Mouse (Mus musculus): Measurements from ENCODE around the gene Cacnb4. TPM values are rescaled to one million over a fixed set of nuclear protein-coding genes. Genes with fewer than 3 reads are reported as not detected.

Gene Cacnb4
- polyA plus RNA-seq, 1 experiment from 2014 or later, result 1.3 TPM

GRCm38 (mm10) chr2:52561137-52561536 is 115.5 kb downstream of the Cacnb4 start:
- Histone ChIP-seq H3K9ac (no peak overlapping the region), H3K27ac (no peak overlapping the region), H3K4me2 (no peak overlapping the region), H3K36me3 (no peaks in the 10 kb centered on the region), H3K4me1 (0 out of 2 replicates have a peak, but pooled peaks cover 4% of the 10 kb centered on the region), H3K27me3 (no peaks in the 10 kb centered on the region), H3K9me3 (no peaks in the 10 kb centered on the region), H3K4me3 (no peak overlapping the region)
- 78% methylated on average over 7 of the region's 7 CpGs for WGBS
- no peak for ATAC-seq (ENCODE audit: insufficient number of reproducible peaks, insufficient read depth, low FRiP score, low TSS enrichment, low read depth)

DNA sequence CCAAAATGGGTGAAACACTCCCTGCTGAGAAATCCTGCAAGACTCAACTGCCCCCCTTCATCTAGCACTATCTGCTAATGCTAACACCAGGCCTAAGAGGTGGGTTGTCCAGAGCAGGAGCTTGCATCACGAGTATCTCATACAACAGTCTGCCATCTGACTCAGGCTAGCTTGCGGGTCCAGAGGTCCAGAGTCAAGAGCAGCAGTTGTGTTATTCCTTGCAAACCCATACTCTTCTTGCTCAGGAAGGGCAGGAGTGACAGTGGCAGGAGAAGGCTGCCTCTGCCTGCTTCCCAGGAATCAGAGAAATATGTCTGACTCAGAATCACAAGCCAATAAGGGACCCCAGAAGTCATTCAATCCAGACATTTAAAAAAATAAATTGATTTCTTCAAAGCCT is 116.4 kb downstream of the Cacnb4 start:
- Histone ChIP-seq H3K4me2 (no peak overlapping the region), H3K4me3 (no peak overlapping the region), H3K4me1 (0 out of 2 replicates have a peak, but pooled peaks cover 4% of the 10 kb centered on the region), H3K27ac (no peak overlapping the region), H3K9me3 (no peaks in the 10 kb centered on the region), H3K27me3 (no peaks in the 10 kb centered on the region), H3K36me3 (no peaks in the 10 kb centered on the region), H3K9ac (no peak overlapping the region)
- no peak for ATAC-seq (ENCODE audit: insufficient number of reproducible peaks, insufficient read depth, low FRiP score, low TSS enrichment, low read depth)
- WGBS, result 81% methylated on average over 2 of the region's 2 CpGs

DNA sequence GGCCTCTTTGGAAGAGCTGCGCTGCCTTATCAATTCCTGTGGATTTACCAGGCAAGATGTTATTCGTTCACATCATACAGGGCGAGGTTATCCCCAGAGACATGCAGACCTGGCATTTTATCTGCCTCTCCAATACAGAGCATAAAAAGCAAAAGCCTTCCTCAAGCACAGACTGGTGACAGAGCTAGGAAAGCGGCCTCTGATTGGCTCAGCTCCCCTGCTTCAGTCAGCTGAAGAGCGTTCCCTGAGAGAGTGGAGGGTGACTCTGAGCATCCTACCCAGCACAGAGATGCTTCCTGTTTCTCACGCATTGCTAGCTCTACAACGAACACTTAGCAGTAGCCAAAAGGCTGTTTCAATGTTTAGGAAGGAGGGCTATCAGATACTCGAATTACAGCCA is 118.2 kb downstream of the Cacnb4 start:
- Histone ChIP-seq H3K4me1 (0 out of 2 replicates have a peak, but pooled peaks cover 4% of the 10 kb centered on the region), H3K9ac (no peak overlapping the region), H3K4me2 (no peak overlapping the region), H3K27ac (no peak overlapping the region), H3K36me3 (no peaks in the 10 kb centered on the region), H3K27me3 (no peaks in the 10 kb centered on the region), H3K4me3 (no peak overlapping the region), H3K9me3 (peaks cover under 1% of the 10 kb centered on the region; the same call in 1 of the 2 replicates)
- WGBS, result 43% methylated on average over 8 of the region's 8 CpGs
- no peak for ATAC-seq (ENCODE audit: insufficient number of reproducible peaks, insufficient read depth, low FRiP score, low TSS enrichment, low read depth)

- Histone ChIP-seq H3K4me1 (0 out of 2 replicates have a peak, but pooled peaks cover 4% of the 10 kb centered on the region), H3K27me3 (no peaks in the 10 kb centered on the region), H3K9me3 (peaks cover 5% of the 10 kb centered on the region; the same call in 1 of the 2 replicates), H3K9ac (no peak overlapping the region), H3K4me2 (no peak overlapping the region), H3K36me3 (no peaks in the 10 kb centered on the region), H3K27ac (no peak overlapping the region), H3K4me3 (no peak overlapping the region)
- WGBS, result 80% methylated on average over 12 of the region's 12 CpGs
- ATAC-seq (ENCODE audit: insufficient number of reproducible peaks, insufficient read depth, low FRiP score, low TSS enrichment, low read depth), result no peak
Observed at GRCm38 (mm10) chr2:52557503-52558275, 118.9 kb downstream of the Cacnb4 start.

- Histone ChIP-seq H3K27ac (no peak overlapping the region), H3K9ac (no peak overlapping the region), H3K9me3 (peaks cover 5% of the 10 kb centered on the region; the same call in 1 of the 2 replicates), H3K4me3 (no peak overlapping the region), H3K27me3 (no peaks in the 10 kb centered on the region), H3K4me1 (0 out of 2 replicates have a peak, but pooled peaks cover 2% of the 10 kb centered on the region), H3K4me2 (no peak overlapping the region), H3K36me3 (no peaks in the 10 kb centered on the region)
- no peak for ATAC-seq (ENCODE audit: insufficient number of reproducible peaks, insufficient read depth, low FRiP score, low TSS enrichment, low read depth)
- 84% methylated on average over 4 of the region's 4 CpGs for WGBS
Observed at GRCm38 (mm10) chr2:52556961-52557326, 119.7 kb downstream of the Cacnb4 start.

- WGBS, result 83% methylated on average over 20 of the region's 20 CpGs
- no peaks in the 10 kb centered on the region for H3K36me3 ChIP-seq
- no peaks in the 10 kb centered on the region for H3K4me1 ChIP-seq
- H3K4me3 ChIP-seq, result no peak overlapping the region
- no peak overlapping the region for H3K27ac ChIP-seq
- no peak for ATAC-seq (ENCODE audit: insufficient number of reproducible peaks, insufficient read depth, low FRiP score, low TSS enrichment, low read depth)
- H3K9ac ChIP-seq, result no peak overlapping the region
- no peaks in the 10 kb centered on the region for H3K27me3 ChIP-seq
- peaks cover 5% of the 10 kb centered on the region; the same call in 1 of the 2 replicates for H3K9me3 ChIP-seq
- H3K4me2 ChIP-seq, result no peak overlapping the region
Observed at GRCm38 (mm10) chr2:52556298-52556960, 120.2 kb downstream of the Cacnb4 start.

GRCm38 (mm10) chr2:52548401-52548800 is 128.2 kb downstream of the Cacnb4 start:
- Histone ChIP-seq H3K4me3 (no peak overlapping the region), H3K4me1 (no peaks in the 10 kb centered on the region), H3K27ac (no peak overlapping the region), H3K9me3 (peaks cover 7% of the 10 kb centered on the region; the same call in 1 of the 2 replicates), H3K36me3 (no peaks in the 10 kb centered on the region), H3K9ac (no peak overlapping the region), H3K4me2 (no peak overlapping the region), H3K27me3 (no peaks in the 10 kb centered on the region)
- ATAC-seq (ENCODE audit: insufficient number of reproducible peaks, insufficient read depth, low FRiP score, low TSS enrichment, low read depth), result no peak
- WGBS, result 93% methylated on average over 3 of the region's 3 CpGs

- Histone ChIP-seq H3K27me3 (no peaks in the 10 kb centered on the region), H3K9me3 (peaks cover 3% of the 10 kb centered on the region; the same call in 1 of the 2 replicates), H3K36me3 (no peaks in the 10 kb centered on the region), H3K4me2 (no peak overlapping the region), H3K4me1 (no peaks in the 10 kb centered on the region), H3K27ac (no peak overlapping the region), H3K4me3 (no peak overlapping the region), H3K9ac (no peak overlapping the region)
- WGBS, result 87% methylated on average over 11 of the region's 11 CpGs
- no peak for ATAC-seq (ENCODE audit: insufficient number of reproducible peaks, insufficient read depth, low FRiP score, low TSS enrichment, low read depth)
Observed at GRCm38 (mm10) chr2:52547331-52547730, 129.3 kb downstream of the Cacnb4 start.

GRCm38 (mm10) chr2:52544527-52544926 is 132.1 kb downstream of the Cacnb4 start:
- WGBS, result 77% methylated on average over 2 of the region's 2 CpGs
- ATAC-seq (ENCODE audit: insufficient number of reproducible peaks, insufficient read depth, low FRiP score, low TSS enrichment, low read depth), result no peak
- Histone ChIP-seq H3K9ac (no peak overlapping the region), H3K27ac (no peak overlapping the region), H3K36me3 (no peaks in the 10 kb centered on the region), H3K4me3 (no peak overlapping the region), H3K9me3 (peaks cover 3% of the 10 kb centered on the region; the same call in 1 of the 2 replicates), H3K27me3 (no peaks in the 10 kb centered on the region), H3K4me2 (no peak overlapping the region), H3K4me1 (no peaks in the 10 kb centered on the region)

- WGBS, result 86% methylated on average over 4 of the region's 4 CpGs
Observed at GRCm38 (mm10) chr2:52541068-52541467, 135.6 kb downstream of the Cacnb4 start.

DNA sequence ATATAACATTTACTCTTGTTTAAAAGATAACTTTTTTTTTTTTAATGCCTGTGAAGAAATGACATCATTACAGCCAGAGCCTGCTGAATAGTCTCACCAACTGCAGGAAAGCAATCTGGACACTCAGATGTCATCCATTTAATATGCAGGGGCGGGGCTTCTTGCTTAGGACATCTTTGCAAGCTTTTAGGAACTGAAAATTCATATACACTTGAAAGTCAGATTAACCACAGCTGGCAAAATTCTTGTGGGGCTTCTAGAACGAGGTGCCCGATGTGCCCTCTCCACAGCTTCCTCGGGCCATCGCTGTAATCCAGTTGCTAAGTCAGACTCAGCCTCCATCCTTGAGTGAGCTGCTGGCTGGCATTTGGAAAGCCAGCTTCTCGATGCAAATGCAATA is 137.3 kb downstream of the Cacnb4 start:
- Histone ChIP-seq H3K4me3 (no peak overlapping the region), H3K4me1 (no peaks in the 10 kb centered on the region), H3K4me2 (no peak overlapping the region), H3K9me3 (no peaks in the 10 kb centered on the region), H3K27me3 (no peaks in the 10 kb centered on the region), H3K36me3 (no peaks in the 10 kb centered on the region), H3K27ac (no peak overlapping the region), H3K9ac (no peak overlapping the region)
- ATAC-seq (ENCODE audit: insufficient number of reproducible peaks, insufficient read depth, low FRiP score, low TSS enrichment, low read depth), result no peak
- WGBS, result 70% methylated on average over 6 of the region's 6 CpGs

More at GRCm38 (mm10) chr2:52541068-52541467, 135.6 kb downstream of the Cacnb4 start:
- peaks cover 3% of the 10 kb centered on the region; the same call in 1 of the 2 replicates for H3K9me3 ChIP-seq
- no peak overlapping the region for H3K9ac ChIP-seq
- no peak overlapping the region for H3K4me2 ChIP-seq
- no peak overlapping the region for H3K27ac ChIP-seq
- H3K27me3 ChIP-seq, result no peaks in the 10 kb centered on the region
- no peak overlapping the region for H3K4me3 ChIP-seq
- no peaks in the 10 kb centered on the region for H3K4me1 ChIP-seq
- H3K36me3 ChIP-seq, result no peaks in the 10 kb centered on the region
- no peak for ATAC-seq (ENCODE audit: insufficient number of reproducible peaks, insufficient read depth, low FRiP score, low TSS enrichment, low read depth)

DNA sequence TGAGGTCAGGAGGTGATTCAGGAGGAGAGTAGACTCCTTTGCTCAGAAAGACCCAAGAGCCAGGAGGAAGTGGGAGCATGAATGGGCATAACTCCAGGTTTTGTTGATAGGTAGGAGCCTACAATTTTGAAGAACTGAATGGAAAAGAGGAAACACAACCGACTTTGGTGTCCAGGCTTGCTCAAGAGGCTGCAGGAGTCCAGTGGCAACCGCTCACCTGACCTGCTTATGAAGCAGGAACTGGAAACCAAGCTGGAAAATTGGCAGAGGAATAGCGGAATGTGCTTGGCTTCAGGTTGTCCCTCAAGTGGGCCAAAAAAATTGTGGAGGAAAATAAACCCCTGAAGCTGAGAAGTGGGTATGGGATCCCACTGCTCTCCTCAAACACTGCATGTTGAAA is 139.0 kb downstream of the Cacnb4 start:
- Histone ChIP-seq H3K4me3 (no peak overlapping the region), H3K36me3 (no peaks in the 10 kb centered on the region), H3K4me2 (no peak overlapping the region), H3K9me3 (no peaks in the 10 kb centered on the region), H3K27me3 (no peaks in the 10 kb centered on the region), H3K4me1 (0 out of 2 replicates have a peak, but pooled peaks cover 4% of the 10 kb centered on the region), H3K27ac (no peak overlapping the region), H3K9ac (no peak overlapping the region)
- no peak for ATAC-seq (ENCODE audit: insufficient number of reproducible peaks, insufficient read depth, low FRiP score, low TSS enrichment, low read depth)
- WGBS, result 85% methylated on average over 3 of the region's 3 CpGs
